Mouse (Mus musculus) kidney, adult 2 months (tissue): ENCODE measurements at regions not wholly inside any gene's neighbourhood (a gene's known extent, or its start where the extent isn't known, plus 50 kb on each side); places are given as distances from the start of the nearest gene placed in this dataset.

Source experiments
- CTCF ChIP-seq: fragments of 200-500 bp; conservative IDR thresholded peaks from 2 replicates; pipeline ENCODE4 v1.5.1; 2011; ENCODE audit warnings: low read depth, mild to moderate bottlenecking, control low read depth, low read length, moderate library complexity, mixed read lengths; ENCODE audit not compliant: insufficient read depth, insufficient read length
- POLR2A ChIP-seq: fragments of 200-500 bp; IDR thresholded peaks from one replicate; pipeline ENCODE4 v1.6.1; 2011; ENCODE audit warnings: low read depth, low read length, control low read depth

GRCm38 (mm10) chrX:12225892-12226206, 65.7 kb upstream of the Bcor start:
- TF ChIP-seq POLR2A (no peak), CTCF (no peak)
